Mouse (Mus musculus) megakaryocyte-erythroid progenitor cell, adult 5-6 weeks (primary cell): Measurements from ENCODE around the gene Mrpl43. TPM values are rescaled to one million over a fixed set of nuclear protein-coding genes. Genes with fewer than 3 reads are reported as not detected.
"Not testable (repeated sequence)": the region's sequence is repeated elsewhere in the genome, so short reads cannot be mapped to it uniquely, and the experiment has no call there.

ENCODE experiments used
- ATAC-seq: replicated peaks from 2 replicates; pipeline ENCODE4 v1.8.0; 2016; ENCODE audit warnings: mild to moderate bottlenecking, inconsistent platforms; ENCODE audit not compliant: severe bottlenecking, poor library complexity, low FRiP score, low TSS enrichment
- total RNA-seq, 2 experiments: library from RNA; stranded (forward) in 1 of 2; stranded (reverse) in 1 of 2; fragments of 200-1000, 215-1000 nt in 1 of 2; fragments of >200 nt in 1 of 2; fragmentation: Nextera tagmentation in 1 of 2; gene quantifications; 2 replicates each; pipeline ENCODE4 v1.2.3; 2014 to 2017

Gene Mrpl43
- 32.2 and 48.4 TPM in 2 replicates for total RNA-seq (2014; fragmentation: Nextera tagmentation)
- total RNA-seq (2017): 26.3 and 29.0 TPM in 2 replicates

DNA sequence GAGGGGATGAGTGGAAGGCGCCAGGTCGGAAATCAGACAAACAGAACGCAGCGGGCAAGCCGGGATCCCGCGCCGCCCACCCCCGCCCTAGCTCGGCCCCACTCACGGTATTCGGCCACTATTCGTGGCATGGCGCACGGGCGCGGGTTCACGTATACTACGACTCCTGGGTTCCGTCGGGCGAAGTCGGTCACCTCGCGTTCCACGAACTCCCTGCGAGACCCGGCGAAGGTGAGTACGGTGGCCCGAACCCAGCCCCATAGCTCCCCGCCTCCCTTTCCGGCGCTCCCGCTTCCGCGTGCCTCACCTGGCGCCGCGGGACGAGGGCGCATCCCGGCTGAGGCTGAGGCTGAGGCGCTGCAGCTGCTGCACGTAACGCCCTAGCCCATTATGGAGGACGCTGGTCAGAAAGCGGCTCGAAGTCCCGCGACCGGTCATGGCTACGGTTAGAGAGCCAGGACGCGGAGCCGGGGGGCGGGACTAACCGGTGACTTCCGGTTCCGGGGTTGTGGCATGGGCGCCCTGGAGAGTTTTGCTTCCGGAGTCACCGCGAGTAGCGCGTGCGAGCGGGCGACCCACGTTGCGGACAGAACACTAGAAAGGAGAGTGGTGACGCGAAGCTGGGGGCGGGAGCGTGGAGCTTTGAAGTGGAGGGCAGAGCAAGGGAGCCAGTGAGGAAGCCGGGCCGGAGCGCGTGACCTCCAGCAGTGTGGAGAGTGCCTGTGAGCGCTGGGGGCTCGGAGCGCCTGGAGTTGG, at the start of gene Mrpl43:
Mrpl43 (minus strand) TSS at position 486 of the 756 bp plus-strand sequence.
- ATAC-seq: peak; percentile 88

DNA sequence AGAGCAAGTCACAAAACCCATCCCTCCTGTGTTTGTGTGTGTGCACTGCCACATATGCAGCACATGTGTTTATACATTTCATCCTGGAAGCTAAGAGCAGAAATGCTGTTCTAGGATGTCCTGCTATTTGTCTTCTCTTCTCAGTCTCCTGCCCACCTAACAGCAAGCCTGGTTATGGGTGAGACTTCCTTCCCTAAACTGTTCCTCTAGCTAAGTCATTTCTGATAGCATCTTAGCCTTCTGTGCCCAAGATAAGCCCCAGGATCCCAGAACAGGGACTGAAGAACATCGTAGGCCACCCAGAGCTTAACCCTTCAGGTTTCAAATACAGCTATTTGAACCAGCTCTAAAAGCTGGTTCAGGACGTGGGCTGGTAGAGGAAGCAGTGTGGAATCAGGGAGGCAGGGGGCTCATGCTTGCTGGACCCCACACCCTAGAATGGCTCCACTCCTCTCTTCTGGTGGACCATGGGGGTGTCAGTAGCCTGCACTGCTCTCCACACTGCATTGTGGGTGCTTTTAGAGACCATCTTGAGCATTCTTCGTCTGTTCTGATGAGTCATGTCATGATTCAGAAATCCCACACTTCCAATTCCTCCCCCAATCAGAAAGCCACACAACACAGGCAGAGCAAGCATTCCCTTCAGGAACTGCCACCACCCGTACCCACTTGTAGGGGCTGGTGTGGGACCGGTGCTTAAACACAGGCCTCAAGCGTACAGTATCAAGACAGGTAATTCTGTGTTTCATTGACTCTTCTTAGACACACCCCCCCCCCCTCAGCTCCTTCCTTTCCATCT, 48.8 kb upstream of the Mrpl43 start:
- no peak for ATAC-seq

DNA sequence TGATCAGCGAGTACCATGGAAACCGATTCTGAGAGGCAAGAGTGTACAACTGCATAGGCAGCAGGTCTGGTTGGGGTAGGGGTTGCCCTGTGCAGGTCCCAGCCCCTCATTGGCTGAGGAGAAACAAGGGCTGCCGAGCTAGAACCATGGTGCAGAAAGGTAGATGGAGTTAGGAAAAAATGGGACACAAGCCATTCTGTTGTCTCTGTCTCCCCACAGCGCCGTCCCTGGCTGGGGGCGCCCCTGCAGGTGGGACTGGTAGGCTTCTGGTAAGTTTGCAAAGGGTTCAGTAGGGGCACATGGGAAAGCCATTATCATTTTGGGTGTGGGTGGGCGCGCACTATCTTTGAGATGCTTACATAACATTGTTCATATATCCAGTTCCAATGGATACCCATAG, 47.2 kb upstream of the Mrpl43 start:
- no peak for ATAC-seq

DNA sequence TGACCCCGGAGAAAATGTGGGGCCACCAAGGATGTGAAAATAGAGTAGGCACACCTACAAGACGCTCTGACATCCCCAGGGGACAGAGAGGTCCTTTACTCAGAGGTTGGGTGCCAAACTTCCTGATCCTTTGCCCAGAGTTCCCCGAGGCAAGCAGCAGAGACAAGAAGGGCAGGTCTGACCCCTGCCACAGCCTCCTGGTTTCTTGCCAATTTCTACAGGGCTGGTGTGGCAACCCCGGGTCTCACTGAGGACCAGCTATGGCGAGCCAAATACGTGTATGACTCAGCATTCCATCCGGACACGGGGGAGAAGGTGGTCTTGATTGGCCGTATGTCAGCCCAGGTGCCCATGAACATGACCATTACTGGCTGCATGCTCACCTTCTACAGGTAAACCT, 43.3 kb upstream of the Mrpl43 start:
- ATAC-seq: no peak

DNA sequence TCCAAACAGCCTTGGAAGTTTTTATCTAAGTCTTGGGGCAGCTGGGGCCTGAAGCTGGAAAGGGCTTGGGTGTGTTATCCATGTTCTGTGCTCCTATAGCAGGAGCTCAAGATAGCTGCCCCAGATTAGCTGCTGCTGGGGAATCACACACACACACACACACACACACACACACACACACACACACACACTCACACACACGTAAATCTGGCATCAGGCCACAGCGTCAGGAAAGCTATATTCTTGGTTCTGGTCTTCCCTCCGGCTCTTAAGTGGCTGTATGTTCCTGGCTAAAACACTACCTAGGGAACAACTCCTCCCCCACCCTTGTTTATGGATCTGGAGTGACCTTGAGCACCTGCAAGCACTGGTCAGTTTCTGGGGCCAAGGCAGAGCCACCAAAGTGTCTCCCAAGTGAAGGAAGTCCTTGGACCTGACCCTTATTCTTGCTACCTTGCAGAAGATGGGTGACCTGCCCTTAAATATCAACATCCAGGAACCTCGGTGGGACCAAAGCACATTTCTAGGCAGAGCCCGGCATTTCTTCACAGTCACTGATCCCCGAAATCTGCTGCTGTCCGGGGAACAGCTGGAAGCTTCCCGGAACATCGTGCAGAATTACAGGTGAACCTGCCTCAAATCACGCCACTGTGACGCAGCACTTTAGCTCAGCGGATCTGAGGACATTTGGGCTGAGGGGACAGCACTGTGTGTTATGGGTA, 42.6 kb upstream of the Mrpl43 start:
- ATAC-seq: no peak

DNA sequence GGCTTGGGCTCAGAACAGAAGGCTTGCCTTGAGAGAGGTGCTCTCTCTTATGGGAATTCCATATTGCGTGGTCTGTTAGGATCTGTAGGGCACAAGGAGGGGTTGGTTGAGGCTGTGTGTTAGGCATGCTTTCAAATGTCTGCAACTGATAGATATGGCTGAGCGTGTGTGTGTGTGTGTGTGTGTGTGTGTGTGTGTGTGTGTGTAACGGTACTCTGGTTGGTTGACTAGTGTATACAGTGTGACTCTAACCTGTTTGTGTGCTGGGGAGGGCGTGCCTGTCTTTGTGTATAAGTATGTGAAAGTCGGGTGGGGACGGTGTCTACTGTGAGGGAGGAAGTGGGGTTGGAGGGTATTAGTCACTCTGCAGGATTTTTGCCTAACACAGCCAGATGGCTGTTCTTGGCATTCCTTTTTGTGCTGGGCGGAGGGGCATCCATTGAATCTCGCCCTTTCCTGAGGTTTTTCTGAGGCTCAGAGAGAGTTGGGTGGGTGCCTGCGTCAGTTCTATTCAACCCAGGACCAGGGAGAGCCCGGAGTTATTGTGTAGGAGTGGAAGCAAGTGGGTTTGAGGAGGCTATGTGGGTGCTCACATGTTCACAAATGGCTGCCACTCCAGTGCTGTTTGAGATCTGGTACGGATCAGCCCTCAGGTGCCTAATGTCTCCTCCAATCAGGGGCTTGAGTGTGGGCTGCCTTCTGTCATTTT, 41.8 kb upstream of the Mrpl43 start:
- ATAC-seq: peak; percentile 65

DNA sequence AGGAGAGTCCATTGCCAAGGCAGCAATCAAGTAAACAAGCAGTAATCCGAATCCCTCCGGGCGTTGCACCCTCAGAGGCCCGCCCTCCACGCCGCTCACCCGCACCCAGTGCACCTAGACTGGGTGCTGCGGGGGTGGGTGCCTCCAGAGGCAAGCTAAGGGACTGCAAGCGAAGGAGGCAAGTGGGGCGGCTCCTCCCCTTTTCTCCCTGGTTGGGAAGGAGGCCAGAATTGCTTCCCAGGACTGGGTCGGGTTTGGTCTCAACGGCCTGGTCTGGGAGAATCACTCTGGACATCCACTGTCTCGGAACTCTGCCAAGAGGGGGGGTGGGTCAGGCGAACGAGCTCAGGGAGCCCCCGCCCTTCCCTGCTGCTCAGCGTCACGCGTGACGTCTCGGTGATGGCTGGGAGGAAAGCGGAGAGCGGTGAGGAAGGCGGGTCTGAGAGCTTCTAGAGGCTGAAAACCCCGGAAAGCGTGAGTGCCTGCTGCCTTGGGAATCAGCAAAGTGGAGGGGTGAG, 41.2 kb upstream of the Mrpl43 start, which contains the start of gene Sfxn3:
Sfxn3 (plus strand) TSS at position 87 of the 518 bp plus-strand sequence.
- ATAC-seq: peak; percentile 85

DNA sequence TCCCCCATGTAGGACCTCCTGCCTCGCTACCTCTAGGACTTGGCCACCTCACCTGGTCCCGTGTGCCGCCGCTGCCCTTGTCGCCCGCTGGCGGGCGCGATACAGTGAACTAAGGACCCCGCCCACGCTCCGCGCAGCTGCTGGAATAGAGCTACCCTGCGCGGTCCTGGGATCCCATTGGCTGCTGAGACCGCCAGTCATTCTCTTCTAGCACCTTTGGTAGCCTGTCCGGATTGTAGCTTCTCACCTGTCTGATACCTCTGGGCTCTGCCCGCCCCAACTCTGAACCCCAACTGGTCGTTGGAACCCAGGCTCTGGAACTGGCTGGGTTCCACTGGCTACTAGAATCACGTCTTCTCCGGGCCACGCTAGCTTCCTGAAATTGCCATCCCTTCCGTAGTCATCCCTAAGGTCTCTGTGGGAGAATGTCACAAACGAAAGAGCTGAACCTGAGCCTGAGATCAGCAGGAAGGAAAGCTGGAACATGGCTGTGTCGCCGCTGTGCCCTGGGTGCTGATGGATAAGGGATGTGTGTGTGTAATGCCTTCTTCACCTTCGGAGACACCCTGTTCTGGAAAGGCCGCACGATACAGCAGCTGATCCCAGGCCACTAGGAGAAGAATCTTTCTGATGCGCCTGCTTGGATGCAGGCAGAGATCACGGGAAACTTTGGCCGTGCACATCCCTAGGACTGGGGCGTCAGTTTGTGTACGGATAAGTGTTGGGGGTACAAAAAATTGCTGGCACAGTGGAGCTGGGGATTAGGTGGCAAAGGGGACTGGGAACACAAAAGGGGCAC, 40.5 kb upstream of the Mrpl43 start:
- ATAC-seq: peak; percentile 50

DNA sequence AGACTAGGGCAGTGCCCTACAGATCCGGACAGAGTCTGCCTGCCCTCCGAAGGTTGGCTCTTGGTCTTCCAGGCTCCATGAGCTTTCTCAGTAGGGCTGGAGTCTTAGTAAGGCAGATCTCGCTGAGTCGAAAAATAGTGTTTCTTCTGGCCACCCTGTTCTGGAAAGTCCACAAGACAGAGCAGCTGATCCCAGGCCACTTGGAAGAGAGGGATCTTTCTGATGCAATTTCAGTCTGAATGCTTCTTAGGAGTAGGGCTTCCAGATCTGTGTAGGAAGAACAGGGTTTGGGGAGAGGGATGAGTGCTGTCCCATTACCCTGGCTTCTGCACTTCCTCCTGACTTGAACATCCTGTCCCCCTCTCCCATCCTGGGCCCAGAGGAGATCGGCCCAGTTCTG, 39.4 kb upstream of the Mrpl43 start, which contains the start of gene Pdzd7:
Pdzd7 (minus strand) TSS at position 67 of the 400 bp plus-strand sequence.
- no peak for ATAC-seq

DNA sequence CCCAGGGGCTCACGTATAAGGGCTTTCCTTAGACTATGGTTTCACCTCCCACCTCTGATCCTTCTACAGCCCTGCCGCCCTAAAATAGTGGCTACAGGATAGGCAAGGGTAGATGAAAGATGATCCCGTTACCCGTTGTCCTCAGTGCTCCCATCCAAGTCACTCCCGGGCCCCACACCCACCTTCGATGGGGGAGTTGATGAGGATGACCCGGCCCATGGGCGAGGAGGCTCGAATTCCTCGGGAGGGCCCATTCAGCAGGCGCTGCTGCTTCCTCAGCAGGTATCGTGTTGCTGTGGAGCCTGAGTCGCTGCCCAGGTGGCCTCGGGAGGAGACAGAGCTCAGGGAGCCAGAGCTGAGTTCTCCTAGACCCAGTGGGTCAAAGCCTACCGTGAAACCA, 39.0 kb upstream of the Mrpl43 start:
- ATAC-seq: no peak

DNA sequence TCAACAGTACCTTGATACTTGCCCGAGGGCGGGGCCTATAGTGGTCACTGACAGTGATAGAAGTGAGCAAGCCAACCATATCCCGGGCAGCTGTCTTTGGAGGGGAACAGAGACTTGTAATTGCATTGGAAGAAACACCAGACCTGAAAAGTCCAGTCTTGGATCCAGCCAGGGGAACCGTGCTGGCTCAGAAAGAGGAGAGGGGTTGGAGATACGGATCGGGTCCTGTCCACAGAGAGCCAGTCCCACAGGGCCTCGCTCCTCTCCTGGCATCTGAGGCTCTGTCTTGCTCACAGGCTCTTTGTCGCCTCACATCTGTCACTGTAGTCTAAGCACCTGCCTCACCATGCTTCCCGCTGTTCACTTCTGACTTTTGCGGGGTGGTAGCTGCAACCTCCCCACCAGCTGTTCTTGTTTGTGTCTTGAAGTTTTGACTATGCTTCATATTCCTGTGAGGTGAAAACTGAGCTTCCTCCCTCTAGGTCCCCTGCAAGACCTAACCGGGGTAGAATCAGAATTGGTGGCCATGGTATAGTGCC, 38.2 kb upstream of the Mrpl43 start:
- no peak for ATAC-seq

DNA sequence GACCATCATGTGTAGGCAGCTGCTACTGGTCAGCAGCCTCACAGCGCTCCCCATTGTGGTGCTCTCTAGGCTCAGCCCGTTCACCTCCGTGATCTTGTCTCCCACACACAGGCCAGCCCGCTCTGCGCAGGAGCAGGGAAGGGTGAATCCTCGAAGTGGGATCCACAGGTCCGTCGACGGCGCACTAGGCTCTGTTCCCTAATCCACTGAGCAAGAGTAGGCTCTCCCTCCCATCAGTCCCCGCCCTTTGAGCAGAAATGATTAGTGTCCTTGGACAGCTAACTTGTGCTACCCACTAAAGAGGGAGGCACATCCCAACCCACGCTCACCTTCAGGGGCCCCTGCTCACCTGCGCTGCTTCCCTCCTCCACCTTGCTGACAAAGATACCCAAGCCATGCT, 34.0 kb upstream of the Mrpl43 start:
- ATAC-seq: no peak

DNA sequence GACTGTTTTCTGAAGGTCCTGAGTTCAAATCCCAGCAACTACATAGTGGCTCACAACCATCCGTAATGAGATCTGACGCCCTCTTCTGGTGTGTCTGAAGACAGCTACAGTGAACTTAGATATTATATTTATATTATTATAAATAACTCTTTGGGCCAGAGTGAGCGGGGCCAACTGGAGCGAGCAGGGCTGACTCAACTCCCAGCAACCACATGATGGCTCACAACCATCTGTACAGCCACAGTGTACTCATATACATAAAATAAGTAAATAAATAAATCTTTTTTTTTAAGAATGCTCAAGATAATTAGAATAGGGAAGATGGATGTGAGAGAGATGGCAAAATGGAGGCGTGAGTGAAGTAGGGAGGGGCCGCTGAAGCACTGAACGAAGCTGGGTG, 32.0 kb upstream of the Mrpl43 start:
- ATAC-seq: not testable (repeated sequence)

DNA sequence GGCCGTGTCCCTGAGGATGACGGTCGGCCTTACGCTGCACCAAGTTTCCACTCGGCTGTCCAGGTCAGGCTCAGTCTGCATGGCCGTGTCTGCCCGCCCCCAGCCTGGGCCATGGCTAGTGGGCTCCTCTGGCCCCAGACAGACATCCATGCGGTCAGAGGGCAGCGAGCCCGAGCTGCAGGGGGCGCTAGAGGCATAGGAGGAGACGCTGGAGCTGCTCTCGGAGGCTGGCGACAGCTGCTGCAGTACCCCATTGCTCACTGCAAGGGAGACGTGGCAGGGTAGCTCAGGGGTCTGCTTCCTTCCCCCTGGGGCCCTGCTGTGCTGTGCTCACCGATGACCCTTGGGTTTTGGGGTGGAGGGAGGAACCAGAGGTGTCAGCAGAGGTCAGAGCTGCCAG, 30.6 kb upstream of the Mrpl43 start:
- peak; percentile 77 for ATAC-seq

DNA sequence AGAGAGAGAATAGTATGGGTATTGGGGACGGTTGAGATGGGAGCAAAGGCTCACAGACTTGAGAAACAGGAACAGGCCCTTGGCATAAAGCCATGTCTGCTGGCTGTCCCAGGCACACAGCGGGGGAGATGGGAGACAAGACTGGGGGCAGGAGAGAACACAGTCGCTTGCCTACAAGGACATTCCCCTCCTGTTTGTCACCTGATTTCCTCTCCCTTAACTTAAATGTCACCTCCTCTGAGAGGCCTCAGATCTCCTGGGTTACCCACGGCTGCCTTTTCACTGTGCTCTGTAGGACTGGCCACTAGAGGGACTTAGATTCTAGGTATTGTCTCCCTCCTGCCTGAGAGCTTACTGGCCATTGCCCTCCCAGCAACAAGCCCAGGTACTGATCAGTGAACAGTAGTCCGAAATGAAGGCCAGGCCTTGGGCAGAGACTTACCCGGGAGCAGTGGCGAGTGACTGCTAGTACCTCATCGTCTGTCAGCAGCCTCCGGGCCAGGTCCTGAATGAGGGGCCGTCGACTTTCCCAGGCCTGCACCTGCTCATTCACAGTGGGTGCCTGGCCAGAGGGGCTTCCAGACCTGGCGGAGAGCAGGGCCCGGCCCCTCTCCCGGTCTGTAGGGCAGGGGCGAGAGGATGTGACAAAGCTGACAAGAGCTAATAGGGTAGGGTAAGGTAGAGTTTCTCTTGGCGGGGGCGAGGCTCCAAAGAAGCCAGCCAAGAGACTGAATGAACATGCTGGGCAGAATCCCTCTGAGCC, 26.5 kb upstream of the Mrpl43 start:
- ATAC-seq: 0 out of 2 replicates have a peak, but pooled peaks have one; percentile 38

DNA sequence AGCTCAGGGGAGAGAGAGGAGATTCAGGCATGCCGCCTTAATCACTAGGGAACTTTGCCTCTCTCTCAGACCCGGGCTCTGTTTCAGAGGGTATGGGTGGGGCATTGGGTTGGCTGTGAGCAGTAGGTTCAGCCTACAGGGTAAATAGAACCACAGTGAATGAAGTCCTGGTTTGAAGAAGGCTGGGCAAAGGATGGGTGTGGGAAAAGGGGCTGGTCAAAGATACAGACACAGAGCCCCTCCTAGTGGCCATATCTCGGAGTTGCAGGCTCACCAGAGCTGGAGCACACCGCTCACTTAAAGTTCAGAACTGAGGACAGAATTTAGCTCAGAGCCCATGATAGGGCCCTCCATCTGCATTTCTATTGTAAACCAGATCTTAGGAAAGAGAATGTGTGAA, 25.5 kb upstream of the Mrpl43 start:
- ATAC-seq: peak; percentile 63
